In the genomic region with DNA sequence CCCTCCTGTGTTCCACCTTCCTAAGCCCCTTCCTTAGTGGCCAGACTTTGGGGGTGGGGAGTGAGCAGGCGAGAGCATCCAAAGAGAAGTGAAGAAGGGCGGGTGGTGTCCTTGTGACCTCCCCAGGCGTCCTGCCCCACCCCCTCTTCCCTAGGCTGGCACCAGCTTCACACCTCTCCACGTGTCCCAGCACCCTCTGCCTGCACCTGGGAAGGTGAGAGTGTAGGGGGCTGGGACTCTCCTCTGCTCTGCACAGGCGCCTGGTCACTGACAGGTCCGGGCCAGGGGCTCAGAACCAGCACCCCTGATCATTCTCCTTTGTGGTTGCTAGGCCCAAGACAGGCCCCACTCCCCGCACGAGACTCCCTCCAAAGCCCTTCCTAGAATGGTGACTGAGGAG, we compare ENCODE assay signal across 12 mouse cellular contexts. TPM values are rescaled to one million over a fixed set of nuclear protein-coding genes. Genes with fewer than 3 reads are reported as not detected.
DNase-seq lines count a peak whose midpoint lies in the region; ATAC-seq and TF ChIP-seq lines count a peak whose summit lies in the region.
"Had no signal": no experiment of that assay in that cellular context is flagged by ENCODE, and none has a peak within 500 bp of the region (broad histone marks: within the 10 kb centered on the region; RNA-seq: fewer than 3 reads in every experiment).

No protein-coding gene starts in this region.

- TF ChIP-seq CTCF in cortical plate, adult 2 months (IDR thresholded peaks at IDR 0.05; ENCODE audit: extremely low read depth, insufficient read depth, low read length), result no peak

- intact Hi-C loops in heart, postnatal 14 days (cut with DNase I), result no loop called here

- H3K27ac ChIP-seq in heart, embryonic 15.5 days, result no peak overlapping the region
- H3K27ac ChIP-seq in cortical plate, adult 2 months (ENCODE audit: insufficient read depth, low read length), result no peak overlapping the region
- peak overlapping the region; percentile 97 for H3K27ac ChIP-seq in hindbrain, embryonic 10.5 days
- peak overlapping the region; percentile 100 for H3K27ac ChIP-seq in midbrain, embryonic 12.5 days (replicated peaks)
- H3K27ac ChIP-seq: gastrocnemius, adult 2 months; kidney, postnatal 0 days; liver, embryonic 13.5 days had no signal

- no peak overlapping the region for H3K4me3 ChIP-seq in heart, embryonic 15.5 days
- H3K4me3 ChIP-seq in cortical plate, adult 2 months (ENCODE audit: insufficient read depth, low read length), result peak overlapping the region; percentile 82; the same call in 1 of the 2 replicates
- H3K4me3 ChIP-seq in hindbrain, embryonic 10.5 days, result peak overlapping the region; percentile 76
- peak overlapping the region; percentile 81 for H3K4me3 ChIP-seq in midbrain, embryonic 12.5 days
- H3K4me3 ChIP-seq: liver, embryonic 13.5 days had no signal

- no peak overlapping the region for H3K9ac ChIP-seq in heart, embryonic 15.5 days
- peak overlapping the region; percentile 52 for H3K9ac ChIP-seq in midbrain, embryonic 12.5 days (replicated peaks)
- H3K9ac ChIP-seq: liver, embryonic 13.5 days had no signal

- peaks cover 64% of the 10 kb centered on the region for H3K27me3 ChIP-seq in heart, embryonic 15.5 days
- H3K27me3 ChIP-seq in hindbrain, embryonic 10.5 days (ENCODE audit: insufficient read depth, poor library complexity, severe bottlenecking), result peaks cover 61% of the 10 kb centered on the region
- H3K27me3 ChIP-seq in midbrain, embryonic 12.5 days, result peaks cover 9% of the 10 kb centered on the region; the same call in 1 of the 2 replicates

- H3K4me1 ChIP-seq in heart, embryonic 15.5 days (replicated peaks), result peaks cover 18% of the 10 kb centered on the region
- H3K4me1 ChIP-seq in cortical plate, adult 2 months (ENCODE audit: control insufficient read depth, insufficient read depth, low read length), result peaks cover 6% of the 10 kb centered on the region; the same call in 1 of the 2 replicates
- peaks cover 56% of the 10 kb centered on the region for H3K4me1 ChIP-seq in hindbrain, embryonic 10.5 days (replicated peaks)
- peaks cover 41% of the 10 kb centered on the region for H3K4me1 ChIP-seq in midbrain, embryonic 12.5 days
- H3K4me1 ChIP-seq: liver, embryonic 13.5 days had no signal

- H3K4me2 ChIP-seq in heart, embryonic 15.5 days, result peak overlapping the region; percentile 80
- H3K4me2 ChIP-seq in midbrain, embryonic 12.5 days (replicated peaks), result peak overlapping the region; percentile 94
- H3K4me2 ChIP-seq: liver, embryonic 13.5 days had no signal

- no peak for TF ChIP-seq POLR2A in cortical plate, adult 2 months (IDR thresholded peaks at IDR 0.05; ENCODE audit: extremely low read depth, insufficient read depth, low read length)

- WGBS in heart, embryonic 15.5 days, result 13% methylated on average over 8 of the region's 8 CpGs
- 13% methylated on average over 8 of the region's 8 CpGs for WGBS in hindbrain, embryonic 10.5 days
- WGBS in midbrain, embryonic 12.5 days, result 5% methylated on average over 8 of the region's 8 CpGs

- DNase-seq in heart, postnatal 14 days, result no peak
- no peak for DNase-seq in hindbrain, embryonic 10.5 days (ENCODE audit: low spot score)
- no peak for DNase-seq in embryo, embryonic 10 days (ENCODE audit: low spot score)
- DNase-seq in spleen, postnatal 10 days (ENCODE audit: low spot score in 2 of 2), result no peak
- no peak for DNase-seq in lung, postnatal 14 days
- DNase-seq: gastrocnemius, adult 2 months; liver, embryonic 13.5 days had no signal

- H3K36me3 ChIP-seq in heart, embryonic 15.5 days, result no peaks in the 10 kb centered on the region
- 0 out of 2 replicates have a peak, but pooled peaks cover 6% of the 10 kb centered on the region for H3K36me3 ChIP-seq in hindbrain, embryonic 10.5 days
- H3K36me3 ChIP-seq in midbrain, embryonic 12.5 days, result no peaks in the 10 kb centered on the region
- H3K36me3 ChIP-seq: liver, embryonic 13.5 days had no signal

- H3K9me3 ChIP-seq in heart, embryonic 15.5 days (replicated peaks), result no peaks in the 10 kb centered on the region
- no peaks in the 10 kb centered on the region for H3K9me3 ChIP-seq in hindbrain, embryonic 10.5 days
- H3K9me3 ChIP-seq in midbrain, embryonic 12.5 days, result no peaks in the 10 kb centered on the region
- H3K9me3 ChIP-seq: liver, embryonic 13.5 days had no signal

- ATAC-seq in heart, embryonic 15.5 days (replicated peaks; ENCODE audit: insufficient number of reproducible peaks, insufficient read depth, low FRiP score, low read depth), result no peak
- ATAC-seq in midbrain, embryonic 12.5 days (ENCODE audit: low FRiP score, low read depth), result no peak
- ATAC-seq: CD4-positive, CD25-positive, alpha-beta regulatory T cell, adult 4 months had no signal

RNA-seq across cellular contexts. Expression of gene Lrrc4b, which starts 1.2 kb away (rescaled TPM):
- 1.8 TPM in 2 replicates for polyA plus RNA-seq in heart, embryonic 15.5 days (2015; fragmentation: Nextera tagmentation; extraction: Ambion mirVana)
- 10 to 100 TPM; 18.7 to 19.7 TPM for total RNA-seq in heart, postnatal 14 days (2021)
- 190 and 192 TPM in 2 replicates for polyA plus RNA-seq in cortical plate, adult 2 months (2012; rRNA removed)
- 1.7 and 4.4 TPM in 2 replicates for polyA plus RNA-seq in hindbrain, embryonic 10.5 days (2016; fragmentation: Nextera tagmentation; extraction: Ambion mirVana)
- polyA plus RNA-seq in midbrain, embryonic 12.5 days (2016; fragmentation: Nextera tagmentation; extraction: Ambion mirVana), result 12.0 and 13.5 TPM in 2 replicates
- total RNA-seq: gastrocnemius, adult 2 months had no signal
- polyA plus RNA-seq: CD4-positive, CD25-positive, alpha-beta regulatory T cell, adult 4 months; liver, embryonic 13.5 days had no signal

RNA-seq across cellular contexts. Expression of gene Aspdh, which starts 37.5 kb away (rescaled TPM):
- 0.43 and 0.74 TPM in 2 replicates for polyA plus RNA-seq in heart, embryonic 15.5 days (2015; fragmentation: Nextera tagmentation; extraction: Ambion mirVana)
- total RNA-seq in heart, postnatal 14 days (2021), result 1 to 10 TPM in 1 of 2 experiments, under 1 TPM in 1; 1.00 to 1.1 TPM
- polyA plus RNA-seq in cortical plate, adult 2 months (2012; rRNA removed), result 8.2 and 8.7 TPM in 2 replicates
- polyA plus RNA-seq in hindbrain, embryonic 10.5 days (2016; fragmentation: Nextera tagmentation; extraction: Ambion mirVana), result 0.78 and 1.8 TPM in 2 replicates
- polyA plus RNA-seq in midbrain, embryonic 12.5 days (2016; fragmentation: Nextera tagmentation; extraction: Ambion mirVana), result 3.4 and 5.1 TPM in 2 replicates
- total RNA-seq: gastrocnemius, adult 2 months had no signal

RNA-seq across cellular contexts. Expression of gene Josd2, which starts 40.1 kb away (rescaled TPM):
- polyA plus RNA-seq in heart, embryonic 15.5 days (2015; fragmentation: Nextera tagmentation; extraction: Ambion mirVana), result 134 and 146 TPM in 2 replicates
- 100 to 1,000 TPM; 105 to 111 TPM for total RNA-seq in heart, postnatal 14 days (2021)
- 232 and 256 TPM in 2 replicates for polyA plus RNA-seq in cortical plate, adult 2 months (2012; rRNA removed)
- 86.2 and 89.2 TPM in 2 replicates for polyA plus RNA-seq in hindbrain, embryonic 10.5 days (2016; fragmentation: Nextera tagmentation; extraction: Ambion mirVana)
- 56.2 and 58.1 TPM in 2 replicates for polyA plus RNA-seq in midbrain, embryonic 12.5 days (2016; fragmentation: Nextera tagmentation; extraction: Ambion mirVana)

RNA-seq across cellular contexts. Expression of gene 1700008O03Rik, which starts 42.0 kb away (rescaled TPM):
- 0.13 and 0.47 TPM in 2 replicates for polyA plus RNA-seq in heart, embryonic 15.5 days (2015; fragmentation: Nextera tagmentation; extraction: Ambion mirVana)
- under 1 TPM in 1 of 2 experiments, not detected in 1; 0.24 TPM for total RNA-seq in heart, postnatal 14 days (2021)
- 3.7 and 4.3 TPM in 2 replicates for polyA plus RNA-seq in cortical plate, adult 2 months (2012; rRNA removed)
- 2.1 and 2.7 TPM in 2 replicates for polyA plus RNA-seq in hindbrain, embryonic 10.5 days (2016; fragmentation: Nextera tagmentation; extraction: Ambion mirVana)
- 0.74 and 1.3 TPM in 2 replicates for polyA plus RNA-seq in midbrain, embryonic 12.5 days (2016; fragmentation: Nextera tagmentation; extraction: Ambion mirVana)
- total RNA-seq: gastrocnemius, adult 2 months had no signal
- polyA plus RNA-seq: CD4-positive, CD25-positive, alpha-beta regulatory T cell, adult 4 months had no signal

RNA-seq across cellular contexts. Expression of gene Syt3, which starts 43.8 kb away (rescaled TPM):
- 0.71 and 0.82 TPM in 2 replicates for polyA plus RNA-seq in heart, embryonic 15.5 days (2015; fragmentation: Nextera tagmentation; extraction: Ambion mirVana)
- 1 to 10 TPM; 1.5 to 2.2 TPM for total RNA-seq in heart, postnatal 14 days (2021)
- polyA plus RNA-seq in cortical plate, adult 2 months (2012; rRNA removed), result 70.2 and 74.0 TPM in 2 replicates
- polyA plus RNA-seq in hindbrain, embryonic 10.5 days (2016; fragmentation: Nextera tagmentation; extraction: Ambion mirVana), result 2.7 and 3.0 TPM in 2 replicates
- polyA plus RNA-seq in midbrain, embryonic 12.5 days (2016; fragmentation: Nextera tagmentation; extraction: Ambion mirVana), result 5.4 and 6.4 TPM in 2 replicates
- polyA plus RNA-seq: CD4-positive, CD25-positive, alpha-beta regulatory T cell, adult 4 months had no signal

Comparison
In these comparisons a context has a peak if more than half of its experiments do, and no peak if none do; other contexts are left out.
1. H3K27ac ChIP-seq: peak in hindbrain, embryonic 10.5 days (single experiment) and midbrain, embryonic 12.5 days (single experiment); none in heart, embryonic 15.5 days (single experiment) and cortical plate, adult 2 months (single experiment).
2. RNA of gene Lrrc4b, which starts 1.2 kb away (polyA plus RNA-seq): 190 to 192 TPM in cortical plate, adult 2 months; 12.0 to 13.5 TPM in midbrain, embryonic 12.5 days, 1.7 to 4.4 TPM in hindbrain, embryonic 10.5 days and 1.8 TPM in heart, embryonic 15.5 days; every median in the first group is over 10 times any median in the second.